Mouse (Mus musculus) brain, embryonic 18.5 days (tissue): ENCODE data around the gene Thumpd1.
"Not testable (repeated sequence)": the region's sequence is repeated elsewhere in the genome, so short reads cannot be mapped to it uniquely, and the experiment has no call there.

Source experiments
- DNase-seq: peaks from one replicate; pipeline ENCODE4 v3.0.0-alpha.2; 2012; ENCODE audit warnings: low read depth, low spot score

Gene Thumpd1

DNA sequence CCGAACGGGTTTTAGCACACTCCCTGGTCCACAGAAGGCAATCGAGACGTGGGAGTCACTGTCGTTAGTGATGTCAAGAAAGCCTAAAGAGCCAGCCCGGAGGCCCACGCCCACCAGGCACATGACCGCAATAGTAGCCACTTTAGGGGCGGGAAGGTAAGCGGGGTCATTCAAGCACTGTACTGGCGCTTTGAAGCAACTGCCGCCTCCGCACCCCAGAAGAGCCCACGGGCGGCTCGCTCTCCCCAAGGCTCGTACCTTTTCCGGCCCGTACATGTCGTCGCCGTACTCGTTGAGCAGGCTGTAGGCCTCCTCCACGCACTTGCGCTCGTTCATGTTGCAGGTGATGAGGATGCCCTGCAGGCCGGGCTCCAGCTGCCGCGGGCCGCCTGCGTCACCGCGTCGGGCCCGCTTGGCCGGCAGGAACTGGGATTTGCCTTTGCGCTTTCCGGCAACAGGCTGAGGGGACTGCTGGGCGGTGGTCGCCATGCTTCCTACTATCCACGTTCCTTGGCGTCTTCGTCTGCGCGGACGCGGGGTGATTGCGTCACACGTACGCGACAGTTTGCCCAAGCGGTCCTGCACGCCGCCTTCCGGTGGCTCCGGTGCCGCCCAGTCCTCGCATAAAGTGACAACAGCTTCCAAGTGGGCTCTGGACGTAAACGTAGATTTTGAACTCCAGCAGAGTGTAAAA lies at the start of gene Thumpd1:
Gene Thumpd1, minus strand, starts transcription at position 546 of the 694 bp plus-strand sequence.
- peak; percentile 82 for DNase-seq

DNA sequence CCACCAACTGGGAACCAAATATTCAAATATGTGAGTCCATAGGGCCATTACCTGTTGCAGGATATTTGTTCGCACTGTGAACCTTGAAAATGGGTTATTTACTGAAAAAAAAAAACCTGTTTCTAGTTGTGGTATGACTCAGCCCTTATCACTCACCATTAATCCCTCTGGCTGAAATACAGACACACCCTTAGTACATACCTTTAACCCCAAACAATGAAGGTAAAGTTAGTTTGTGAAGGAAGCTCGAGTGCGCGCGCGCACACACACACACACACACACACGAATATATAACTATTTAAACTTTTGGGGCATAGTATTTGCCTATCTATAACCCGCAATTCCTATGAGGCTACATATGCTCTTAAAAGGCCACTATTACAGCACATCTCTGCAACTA lies 49.3 kb upstream of the Thumpd1 start:
- no peak for DNase-seq

DNA sequence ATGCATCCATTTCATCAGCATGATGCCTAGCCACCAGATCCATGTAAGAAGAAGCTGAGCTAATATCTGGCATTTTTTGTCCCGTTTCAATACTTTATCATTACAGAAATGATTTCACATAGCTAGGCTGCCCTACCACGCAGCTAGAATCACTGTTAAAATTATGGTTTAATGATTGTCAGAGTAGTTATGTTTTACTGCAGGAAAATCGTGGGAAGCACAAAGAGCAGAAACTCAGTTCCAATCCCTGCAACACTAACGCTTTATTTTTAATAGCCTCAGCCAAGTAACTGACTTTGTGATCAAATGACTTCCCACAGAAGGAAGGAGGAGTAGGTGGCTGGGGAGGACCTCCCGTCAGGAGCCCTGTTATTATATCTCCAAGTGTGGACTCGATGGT lies 46.4 kb upstream of the Thumpd1 start:
- DNase-seq: no peak

DNA sequence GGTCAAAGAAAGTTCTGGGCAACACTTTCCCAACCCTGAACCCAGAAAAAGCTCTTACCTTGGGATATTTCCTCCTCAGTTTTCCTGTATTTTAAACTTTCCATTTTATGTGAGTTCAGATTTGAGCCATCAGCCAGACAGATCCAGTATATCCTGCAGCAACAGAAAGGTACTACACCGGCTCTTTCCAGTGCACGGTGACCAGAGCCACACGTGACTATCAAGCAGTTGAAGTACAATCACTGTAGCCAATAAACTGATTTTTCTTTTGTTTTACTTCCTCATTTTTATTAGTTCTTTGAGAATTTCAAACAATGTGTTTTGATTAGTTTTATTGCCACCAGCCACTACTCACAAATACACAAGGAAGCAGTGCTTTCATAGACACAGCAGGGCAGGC lies 43.8 kb upstream of the Thumpd1 start:
- no peak for DNase-seq

- no peak for DNase-seq
Measured at GRCm38 (mm10) chr7:119762166-119762697, 41.6 kb upstream of the Thumpd1 start.

GRCm38 (mm10) chr7:119760527-119760951 lies 39.9 kb upstream of the Thumpd1 start, which contains the start of gene Acsm3:
Gene Acsm3, plus strand, starts transcription at chr7:119760923.
- no peak for DNase-seq

- no peak for DNase-seq
Measured at GRCm38 (mm10) chr7:119753696-119754095, 33.1 kb upstream of the Thumpd1 start.

- DNase-seq: no peak
Measured at GRCm38 (mm10) chr7:119749942-119750341, 29.3 kb upstream of the Thumpd1 start.

DNA sequence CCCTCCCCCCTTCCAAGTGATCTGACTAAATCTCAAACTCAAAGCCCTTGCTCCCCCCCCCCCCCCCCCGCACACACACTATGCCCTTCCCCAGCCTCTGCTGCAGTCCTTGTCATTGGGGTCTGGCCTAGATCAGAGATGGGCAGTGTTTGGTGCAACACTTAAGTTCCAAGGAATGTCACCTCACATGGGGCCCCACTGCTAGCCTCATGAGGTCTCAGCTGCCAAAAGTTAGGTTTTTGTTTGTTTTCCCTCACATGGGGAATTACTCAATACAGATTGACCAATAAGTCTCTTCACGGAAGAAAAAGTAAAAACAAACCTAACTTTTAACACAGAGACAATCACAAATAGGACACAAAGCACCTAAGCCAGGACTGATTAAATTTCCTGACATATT lies 28.2 kb upstream of the Thumpd1 start:
- no peak for DNase-seq

DNA sequence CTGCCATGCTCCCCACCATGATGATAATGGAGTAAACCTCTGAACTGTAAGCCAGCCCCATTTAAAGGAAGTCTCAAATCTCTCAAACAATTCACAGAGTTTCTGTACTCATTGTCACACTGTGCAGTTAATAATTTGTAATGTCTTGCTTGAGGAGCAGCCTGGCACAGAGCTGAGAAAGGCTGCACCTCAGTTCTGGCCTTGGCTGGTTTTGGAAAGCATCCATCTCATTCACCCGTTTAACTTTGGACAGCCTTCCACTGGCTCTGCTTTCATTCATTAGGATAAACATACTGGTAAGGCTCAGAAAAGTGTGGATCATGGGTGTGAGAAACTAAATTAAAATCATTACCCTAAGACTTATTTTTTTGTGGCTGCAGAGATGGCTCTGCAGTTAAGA lies 25.3 kb upstream of the Thumpd1 start:
- no peak for DNase-seq

- no peak for DNase-seq
Measured at GRCm38 (mm10) chr7:119744321-119744720, 23.7 kb upstream of the Thumpd1 start.

GRCm38 (mm10) chr7:119739798-119740468 lies 19.3 kb upstream of the Thumpd1 start:
- not testable (repeated sequence) for DNase-seq

DNA sequence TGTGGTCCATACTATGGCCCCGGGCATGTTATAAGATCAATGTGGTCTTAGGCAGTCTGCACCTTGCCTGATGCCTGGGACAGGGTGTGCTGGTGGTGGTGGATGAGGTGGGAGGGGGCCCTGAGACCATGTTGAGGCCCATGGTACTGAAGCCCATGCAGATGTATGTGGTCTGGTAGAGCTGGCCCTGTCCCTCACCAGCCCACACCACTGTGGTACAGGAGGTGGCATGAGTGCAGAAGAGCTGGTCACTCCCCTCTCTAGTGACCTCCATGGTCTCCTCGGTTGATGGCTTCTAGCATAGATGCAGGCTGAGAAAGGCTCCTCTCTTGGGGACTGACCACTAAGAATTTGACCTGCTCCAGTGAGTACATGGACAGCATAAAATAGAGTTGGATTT lies 18.3 kb upstream of the Thumpd1 start:
- no peak for DNase-seq

- DNase-seq: not testable (repeated sequence)
Measured at GRCm38 (mm10) chr7:119731262-119731661, 10.7 kb upstream of the Thumpd1 start.

DNA sequence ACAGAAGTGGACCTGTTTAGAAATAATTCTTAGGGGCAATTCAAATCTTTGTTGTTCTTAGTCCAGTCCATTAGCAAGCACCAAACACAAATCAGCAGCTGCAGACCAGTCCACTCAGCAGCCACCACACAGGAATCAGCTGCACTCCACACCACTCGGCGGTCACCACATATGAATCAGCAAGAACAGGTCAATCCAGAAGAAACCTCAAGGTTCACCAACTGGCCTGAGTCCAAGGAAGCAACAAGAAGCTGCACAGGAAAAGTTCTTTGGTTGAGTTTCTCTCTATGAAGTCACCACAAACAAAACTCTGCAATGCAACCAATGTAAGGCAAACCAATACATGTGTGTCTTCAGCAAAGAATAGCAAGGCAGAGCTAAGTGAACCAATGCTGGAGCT lies 7.0 kb upstream of the Thumpd1 start:
- no peak for DNase-seq

DNA sequence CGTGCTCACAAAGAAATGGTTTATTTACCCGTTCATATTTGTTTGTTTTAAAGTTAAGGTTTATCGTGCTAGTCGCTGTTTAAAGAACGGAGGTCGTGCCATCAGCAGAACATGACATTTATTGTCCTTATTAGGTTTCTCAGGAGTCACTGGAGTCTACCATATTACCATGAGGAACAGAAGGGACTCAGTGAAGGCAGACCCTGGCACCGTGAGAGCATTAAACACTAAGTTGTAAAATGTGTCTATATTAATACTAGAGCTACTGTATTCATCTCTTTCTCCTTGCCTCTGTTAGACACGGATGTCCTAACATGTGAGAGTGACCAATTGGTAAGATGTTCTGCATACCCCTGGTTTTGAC lies 331 bp upstream of the Thumpd1 start:
- no peak for DNase-seq

DNA sequence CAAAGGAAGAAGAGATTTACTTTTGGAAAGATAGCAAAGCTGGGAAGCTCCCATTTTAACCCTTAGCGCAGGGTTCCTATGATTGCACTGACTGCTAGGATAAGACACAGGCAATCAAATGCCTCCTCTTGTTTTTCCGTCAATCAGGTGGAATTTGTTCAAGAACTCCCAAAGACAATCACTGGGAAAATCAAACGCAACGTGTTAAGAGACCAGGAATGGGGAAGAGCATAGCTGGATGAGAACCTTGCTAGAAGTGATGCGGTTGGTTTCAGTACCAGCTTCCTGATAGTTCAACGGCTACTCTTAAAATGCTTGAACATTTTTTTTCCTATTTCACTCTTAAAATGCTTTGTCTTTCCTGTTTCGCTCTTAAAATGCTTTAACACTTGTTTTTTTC lies 6.5 kb downstream of the Thumpd1 start:
- no peak for DNase-seq

GRCm38 (mm10) chr7:119694926-119695325 lies 25.7 kb downstream of the Thumpd1 start:
- DNase-seq: no peak

DNA sequence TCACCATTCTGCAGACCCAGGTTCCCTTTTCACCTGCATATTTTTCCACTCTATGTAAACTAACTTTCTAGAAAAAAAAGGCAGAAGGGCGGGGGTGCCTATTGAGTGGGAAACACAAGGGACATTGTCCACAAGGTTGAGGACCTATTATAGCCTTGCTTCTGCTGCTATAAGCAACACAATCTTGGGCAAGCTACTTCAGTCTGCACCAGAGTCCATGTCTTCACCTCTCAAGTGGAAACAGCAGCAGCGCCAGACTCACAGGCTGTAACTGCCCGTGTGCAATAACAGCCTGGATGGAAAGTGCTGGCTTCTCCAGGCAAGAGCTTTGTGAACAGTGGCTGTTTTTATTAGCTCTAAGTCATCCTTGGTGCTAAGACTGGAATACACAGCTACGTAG lies 28.3 kb downstream of the Thumpd1 start:
- no peak for DNase-seq

- DNase-seq: no peak
Measured at GRCm38 (mm10) chr7:119689726-119690125, 30.9 kb downstream of the Thumpd1 start, which contains the start of gene Acsm4. Gene Acsm4, plus strand, starts transcription at chr7:119690026.

GRCm38 (mm10) chr7:119682699-119683098 lies 37.9 kb downstream of the Thumpd1 start:
- no peak for DNase-seq

DNA sequence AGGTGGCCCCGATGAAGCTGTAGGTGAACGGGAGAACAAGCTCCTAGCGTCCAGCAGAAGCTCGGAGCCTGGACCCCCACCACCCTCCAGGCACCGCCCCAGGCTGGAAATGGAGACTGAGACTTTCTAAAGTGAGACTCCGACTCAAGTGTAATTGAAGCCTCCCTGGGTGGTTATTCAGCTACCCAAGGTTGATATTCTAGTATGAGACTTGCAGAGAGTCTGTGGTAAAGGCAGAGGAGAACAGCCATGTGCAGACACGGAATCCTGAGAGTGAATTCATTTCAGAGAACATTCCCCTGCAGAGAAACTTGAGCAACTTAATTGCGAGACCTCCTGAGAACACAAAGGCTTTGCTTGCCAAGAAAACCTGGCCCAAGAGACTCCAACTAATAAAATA lies 40.5 kb downstream of the Thumpd1 start:
- no peak for DNase-seq

DNA sequence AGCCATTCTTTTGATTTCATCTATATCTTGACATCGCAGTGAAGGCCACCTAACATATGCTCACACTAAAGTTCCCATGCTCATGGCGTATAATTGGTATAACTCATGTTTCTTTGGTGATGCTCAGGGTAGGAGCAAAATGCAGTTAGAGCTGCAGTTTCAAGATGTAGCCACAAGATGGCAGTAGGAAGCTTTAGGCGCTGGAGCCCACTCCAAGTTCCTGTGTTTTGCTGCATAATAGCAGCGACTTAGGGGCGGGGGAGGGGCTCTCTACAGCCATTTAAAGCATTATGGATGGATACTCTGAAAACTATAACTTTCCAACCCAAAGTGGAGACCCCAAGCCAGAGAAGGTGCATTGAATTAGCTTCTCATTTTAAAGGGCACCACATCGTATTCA lies 47.1 kb downstream of the Thumpd1 start:
- DNase-seq: no peak
